ENCODE assay signal across 18 mouse cellular contexts in genomic region chr12:113360032-113360431, GRCm38 (mm10).
DNase-seq lines count a peak whose midpoint lies in the region; ATAC-seq lines count a peak whose summit lies in the region.
"Had no signal": no experiment of that assay in that cellular context is flagged by ENCODE, and none has a peak within 500 bp of the region (broad histone marks: within the 10 kb centered on the region; RNA-seq: fewer than 3 reads in every experiment).

No protein-coding gene starts in this region.

- no peaks in the 10 kb centered on the region for H3K36me3 ChIP-seq in forebrain, embryonic 11.5 days (ENCODE audit: control insufficient read depth, insufficient read depth, low read length)
- no peaks in the 10 kb centered on the region for H3K36me3 ChIP-seq in forebrain, embryonic 10.5 days (replicated peaks)
- no peaks in the 10 kb centered on the region for H3K36me3 ChIP-seq in intestine, embryonic 14.5 days (ENCODE audit: control insufficient read depth, insufficient read depth, low read length)
- H3K36me3 ChIP-seq in intestine, embryonic 16.5 days (ENCODE audit: control insufficient read depth, insufficient read depth, low read length), result no peaks in the 10 kb centered on the region
- H3K36me3 ChIP-seq: embryonic facial prominence, embryonic 10.5 days; embryonic facial prominence, embryonic 12.5 days; forebrain, embryonic 15.5 days had no signal

- no peaks in the 10 kb centered on the region for H3K27me3 ChIP-seq in forebrain, embryonic 11.5 days (ENCODE audit: control insufficient read depth, insufficient read depth, low read length)
- H3K27me3 ChIP-seq in forebrain, embryonic 10.5 days (ENCODE audit: poor library complexity, severe bottlenecking), result no peaks in the 10 kb centered on the region
- no peaks in the 10 kb centered on the region for H3K27me3 ChIP-seq in intestine, embryonic 14.5 days (replicated peaks; ENCODE audit: control insufficient read depth, insufficient read depth, low read length)
- no peaks in the 10 kb centered on the region for H3K27me3 ChIP-seq in intestine, embryonic 16.5 days (replicated peaks; ENCODE audit: control insufficient read depth, insufficient read depth, low read length)
- H3K27me3 ChIP-seq: embryonic facial prominence, embryonic 12.5 days; forebrain, embryonic 13.5 days; forebrain, embryonic 15.5 days had no signal

- no peaks in the 10 kb centered on the region for H3K4me1 ChIP-seq in forebrain, embryonic 11.5 days (replicated peaks; ENCODE audit: control insufficient read depth, insufficient read depth, low read length)
- no peaks in the 10 kb centered on the region for H3K4me1 ChIP-seq in forebrain, embryonic 10.5 days
- no peaks in the 10 kb centered on the region for H3K4me1 ChIP-seq in intestine, embryonic 14.5 days (replicated peaks; ENCODE audit: control insufficient read depth, insufficient read depth, low read length)
- H3K4me1 ChIP-seq in intestine, embryonic 16.5 days (ENCODE audit: control insufficient read depth, insufficient read depth, low read length), result no peaks in the 10 kb centered on the region
- H3K4me1 ChIP-seq: embryonic facial prominence, embryonic 10.5 days; embryonic facial prominence, embryonic 12.5 days; forebrain, embryonic 13.5 days; forebrain, embryonic 15.5 days had no signal

- 82% methylated on average over 7 of the region's 7 CpGs for WGBS in forebrain, embryonic 11.5 days
- 86% methylated on average over 7 of the region's 7 CpGs for WGBS in forebrain, embryonic 10.5 days
- 82% methylated on average over 7 of the region's 7 CpGs for WGBS in intestine, embryonic 14.5 days
- WGBS in intestine, embryonic 16.5 days, result 82% methylated on average over 7 of the region's 7 CpGs

- H3K4me2 ChIP-seq in forebrain, embryonic 11.5 days (ENCODE audit: low read depth, low read length, severe bottlenecking), result no peak overlapping the region
- H3K4me2 ChIP-seq in intestine, embryonic 14.5 days (ENCODE audit: low read length), result no peak overlapping the region
- H3K4me2 ChIP-seq in intestine, embryonic 16.5 days (ENCODE audit: low read depth, low read length), result no peak overlapping the region
- H3K4me2 ChIP-seq: embryonic facial prominence, embryonic 12.5 days; forebrain, embryonic 13.5 days; forebrain, embryonic 15.5 days had no signal

- DNase-seq in forebrain, embryonic 11.5 days (ENCODE audit: low spot score), result peak; percentile 42
- DNase-seq in forebrain, embryonic 10.5 days (ENCODE audit: extremely low spot score, low spot score), result no peak
- peak; percentile 4 for DNase-seq in intestine, embryonic 14.5 days (ENCODE audit: low spot score)
- DNase-seq in A20 (ENCODE audit: low read depth, low spot score), result peak; percentile 38
- DNase-seq: adrenal gland, adult 2 months; adrenal gland, postnatal 14 days; adrenal gland, postnatal 36 days; cerebellum, adult 11-12 months; cerebellum, adult 2 months; cerebellum, adult 9-10 months; cerebellum, postnatal 10 days; cerebellum, postnatal 25 days; forebrain, postnatal 0 days had no signal

- H3K9ac ChIP-seq in forebrain, embryonic 11.5 days (ENCODE audit: low read length), result no peak overlapping the region
- H3K9ac ChIP-seq in intestine, embryonic 14.5 days (ENCODE audit: low read length), result no peak overlapping the region
- no peak overlapping the region for H3K9ac ChIP-seq in intestine, embryonic 16.5 days (ENCODE audit: low read depth, low read length)
- H3K9ac ChIP-seq: embryonic facial prominence, embryonic 12.5 days; forebrain, embryonic 13.5 days; forebrain, embryonic 15.5 days; forebrain, postnatal 0 days had no signal

- no peak overlapping the region for H3K4me3 ChIP-seq in forebrain, embryonic 11.5 days (ENCODE audit: low read depth, low read length)
- H3K4me3 ChIP-seq in forebrain, embryonic 10.5 days, result no peak overlapping the region
- no peak overlapping the region for H3K4me3 ChIP-seq in intestine, embryonic 14.5 days (ENCODE audit: low read depth, low read length)
- no peak overlapping the region for H3K4me3 ChIP-seq in intestine, embryonic 16.5 days (ENCODE audit: low read length)
- H3K4me3 ChIP-seq: embryonic facial prominence, embryonic 10.5 days; embryonic facial prominence, embryonic 12.5 days; forebrain, embryonic 13.5 days; forebrain, embryonic 15.5 days had no signal

- no peak for ATAC-seq in forebrain, embryonic 11.5 days (replicated peaks; ENCODE audit: low FRiP score)
- ATAC-seq in intestine, embryonic 14.5 days (replicated peaks; ENCODE audit: low FRiP score, low TSS enrichment, low read depth), result no peak
- no peak for ATAC-seq in intestine, embryonic 16.5 days
- ATAC-seq: forebrain, embryonic 13.5 days; forebrain, embryonic 15.5 days; forebrain, postnatal 0 days had no signal

- no peaks in the 10 kb centered on the region for H3K9me3 ChIP-seq in forebrain, embryonic 11.5 days (ENCODE audit: control insufficient read depth, low read length)
- H3K9me3 ChIP-seq in forebrain, embryonic 10.5 days, result peaks cover 11% of the 10 kb centered on the region; the same call in 1 of the 2 replicates
- H3K9me3 ChIP-seq in intestine, embryonic 14.5 days (ENCODE audit: control insufficient read depth, low read length), result no peaks in the 10 kb centered on the region
- H3K9me3 ChIP-seq in intestine, embryonic 16.5 days (ENCODE audit: control insufficient read depth, low read length), result no peaks in the 10 kb centered on the region
- H3K9me3 ChIP-seq: forebrain, embryonic 13.5 days; forebrain, embryonic 15.5 days had no signal

- H3K27ac ChIP-seq in forebrain, embryonic 11.5 days (ENCODE audit: low read depth, low read length), result no peak overlapping the region
- H3K27ac ChIP-seq in forebrain, embryonic 10.5 days, result no peak overlapping the region
- no peak overlapping the region for H3K27ac ChIP-seq in intestine, embryonic 14.5 days (ENCODE audit: low read depth)
- H3K27ac ChIP-seq in intestine, embryonic 16.5 days (ENCODE audit: low read length), result no peak overlapping the region
- H3K27ac ChIP-seq: embryonic facial prominence, embryonic 10.5 days; embryonic facial prominence, embryonic 12.5 days; forebrain, embryonic 13.5 days; forebrain, embryonic 15.5 days had no signal
